Comparison of ENCODE assay signal across 16 mouse cellular contexts in genomic region chr19:45943758-45944157, GRCm38 (mm10). TPM values are rescaled to one million over a fixed set of nuclear protein-coding genes. Genes with fewer than 3 reads are reported as not detected.
DNase-seq lines count a peak whose midpoint lies in the region; ATAC-seq and TF ChIP-seq lines count a peak whose summit lies in the region.
"Had no signal": no experiment of that assay in that cellular context is flagged by ENCODE, and none has a peak within 500 bp of the region (broad histone marks: within the 10 kb centered on the region; RNA-seq: fewer than 3 reads in every experiment).

No protein-coding gene starts in this region.

- no peak for TF ChIP-seq EP300 in liver, postnatal 0 days (IDR thresholded peaks at IDR 0.05; ENCODE audit: low read depth)

- DNase-seq in 416B (ENCODE audit: low read depth): peak; percentile 45
- peak; percentile 52 for DNase-seq in ES-CJ7 (ENCODE audit: low read depth, low spot score)
- peak; percentile 64 for DNase-seq in c-Kit-positive CD71-positive TER-119-positive erythroid progenitor cells, embryonic 14.5 days (ENCODE audit: low spot score)
- no peak for DNase-seq in liver, postnatal 0 days
- no peak for DNase-seq in adrenal gland, postnatal 4 days (ENCODE audit: low spot score in 2 of 2)
- no peak for DNase-seq in left cerebral cortex, postnatal 14 days (ENCODE audit: low spot score in 2 of 2)
- no peak for DNase-seq in heart, postnatal 36 days
- DNase-seq: cerebellum, adult 18-20 months; forebrain, postnatal 0 days; spleen, adult 18-20 months; thymus, adult 2 months had no signal

- no peak overlapping the region for H3K27ac ChIP-seq in liver, postnatal 0 days (ENCODE audit: low read depth)
- H3K27ac ChIP-seq: embryonic facial prominence, embryonic 13.5 days; heart, embryonic 15.5 days; midbrain, embryonic 13.5 days; stomach, embryonic 15.5 days had no signal

- intact Hi-C loops in left cerebral cortex, postnatal 14 days (cut with DNase I): no loop called here
- intact Hi-C loops in heart, postnatal 36 days (cut with DNase I): no loop called here

- H3K9me3 ChIP-seq in liver, postnatal 0 days (ENCODE audit: low read length): no peaks in the 10 kb centered on the region
- H3K9me3 ChIP-seq: embryonic facial prominence, embryonic 13.5 days; heart, embryonic 15.5 days; midbrain, embryonic 13.5 days; stomach, embryonic 15.5 days had no signal

- 0 out of 2 replicates have a peak, but pooled peaks have one; percentile 13 for ATAC-seq in liver, postnatal 0 days
- ATAC-seq: forebrain, postnatal 0 days; inflammation-experienced regulatory T-cells, adult 6 months; midbrain, embryonic 13.5 days had no signal

- no peaks in the 10 kb centered on the region for H3K27me3 ChIP-seq in liver, postnatal 0 days (ENCODE audit: insufficient read depth, low read length)
- H3K27me3 ChIP-seq: embryonic facial prominence, embryonic 13.5 days; heart, embryonic 15.5 days; midbrain, embryonic 13.5 days; stomach, embryonic 15.5 days had no signal

- TF ChIP-seq CTCF in liver, postnatal 0 days (IDR thresholded peaks at IDR 0.05; ENCODE audit: low read depth): no peak

- H3K4me2 ChIP-seq in liver, postnatal 0 days (ENCODE audit: low read depth, low read length): no peak overlapping the region
- H3K4me2 ChIP-seq: embryonic facial prominence, embryonic 13.5 days; heart, embryonic 15.5 days; midbrain, embryonic 13.5 days; stomach, embryonic 15.5 days had no signal

- WGBS in liver, postnatal 0 days (ENCODE audit: insufficient replicate concordance): 60% methylated on average over 4 of the region's 4 CpGs

- no peak overlapping the region for H3K4me3 ChIP-seq in liver, postnatal 0 days (ENCODE audit: low read depth, low read length)
- H3K4me3 ChIP-seq: embryonic facial prominence, embryonic 13.5 days; heart, embryonic 15.5 days; midbrain, embryonic 13.5 days; stomach, embryonic 15.5 days had no signal

- H3K9ac ChIP-seq in liver, postnatal 0 days (replicated peaks): no peak overlapping the region
- H3K9ac ChIP-seq: embryonic facial prominence, embryonic 13.5 days; forebrain, postnatal 0 days; heart, embryonic 15.5 days; midbrain, embryonic 13.5 days; stomach, embryonic 15.5 days had no signal

- H3K4me1 ChIP-seq in liver, postnatal 0 days (ENCODE audit: insufficient read depth): no peaks in the 10 kb centered on the region
- H3K4me1 ChIP-seq: embryonic facial prominence, embryonic 13.5 days; heart, embryonic 15.5 days; midbrain, embryonic 13.5 days; stomach, embryonic 15.5 days had no signal

- peaks cover 6% of the 10 kb centered on the region for H3K36me3 ChIP-seq in liver, postnatal 0 days (replicated peaks; ENCODE audit: insufficient read depth, low read length)
- H3K36me3 ChIP-seq: stomach, embryonic 15.5 days had no signal

RNA-seq across cellular contexts. Expression of gene Armh3, which starts 54.5 kb away (rescaled TPM):
- polyA plus RNA-seq in liver, postnatal 0 days (2015; fragmentation: Nextera tagmentation; extraction: Ambion mirVana): 3.1 and 3.5 TPM in 2 replicates
- 10 to 100 TPM; 21.6 to 21.9 TPM for total RNA-seq in adrenal gland, postnatal 4 days (2021)
- total RNA-seq in left cerebral cortex, postnatal 14 days (2021): 10 to 100 TPM; 20.8 to 21.9 TPM
- total RNA-seq in heart, postnatal 36 days (2021): 10 to 100 TPM; 15.5 to 15.8 TPM

RNA-seq across cellular contexts. Expression of gene Hps6, which starts 59.5 kb away (rescaled TPM):
- 2.0 and 2.2 TPM in 2 replicates for polyA plus RNA-seq in liver, postnatal 0 days (2015; fragmentation: Nextera tagmentation; extraction: Ambion mirVana)
- 10 to 100 TPM; 16.5 to 17.1 TPM for total RNA-seq in adrenal gland, postnatal 4 days (2021)
- 1 to 10 TPM; 3.8 to 4.6 TPM for total RNA-seq in left cerebral cortex, postnatal 14 days (2021)
- 1 to 10 TPM; 6.1 to 6.3 TPM for total RNA-seq in heart, postnatal 36 days (2021)

Comparison
In these comparisons a context has a peak if more than half of its experiments do, and no peak if none do; other contexts are left out.
1. DNase-seq: peak in 416B (single experiment), ES-CJ7 (single experiment) and c-Kit-positive CD71-positive TER-119-positive erythroid progenitor cells, embryonic 14.5 days (single experiment); none in liver, postnatal 0 days (single experiment), adrenal gland, postnatal 4 days (0 of 2), left cerebral cortex, postnatal 14 days (0 of 2) and heart, postnatal 36 days (0 of 2).